Mouse (Mus musculus) liver, embryonic 15.5 days (tissue): ENCODE data around the gene Scamp5. TPM values are rescaled to one million over a fixed set of nuclear protein-coding genes. Genes with fewer than 3 reads are reported as not detected.
"Not testable (repeated sequence)": the region's sequence is repeated elsewhere in the genome, so short reads cannot be mapped to it uniquely, and the experiment has no call there.

Source experiments
- ATAC-seq: fragments of 200-750 bp; cut with Nextera tagmentation; 2 replicates; pipeline ENCODE4 v1.8.0; 2017; ENCODE audit warnings: moderate number of reproducible peaks, mild to moderate bottlenecking, moderate library complexity; ENCODE audit not compliant: insufficient read depth
- H3K27ac ChIP-seq: fragments of 300-500 bp; sonication (generic); replicated peaks from 2 replicates; pipeline ENCODE4 v1.5.1; 2015; ENCODE audit warnings: mild to moderate bottlenecking, inconsistent platforms
- H3K27me3 ChIP-seq: fragments of 300-500 bp; sonication (generic); 2 replicates; pipeline ENCODE4 v1.6.1; 2015; ENCODE audit warnings: mild to moderate bottlenecking, inconsistent platforms
- H3K36me3 ChIP-seq: fragments of 300-500 bp; sonication (generic); replicated peaks from 2 replicates; pipeline ENCODE4 v1.6.1; 2015; ENCODE audit warnings: moderate library complexity, mild to moderate bottlenecking, inconsistent platforms
- H3K4me1 ChIP-seq: fragments of 300-500 bp; sonication (generic); replicated peaks from 2 replicates; pipeline ENCODE4 v1.6.1; 2015; ENCODE audit warnings: inconsistent platforms
- H3K4me2 ChIP-seq: fragments of 300-500 bp; sonication (generic); 2 replicates; pipeline ENCODE4 v1.6.1; 2015; ENCODE audit warnings: moderate library complexity, mild to moderate bottlenecking, inconsistent platforms
- H3K4me3 ChIP-seq: fragments of 300-500 bp; sonication (generic); replicated peaks from 2 replicates; pipeline ENCODE4 v1.5.1; 2015; ENCODE audit warnings: mild to moderate bottlenecking, inconsistent platforms
- H3K9ac ChIP-seq: fragments of 300-500 bp; sonication (generic); 2 replicates; pipeline ENCODE4 v1.6.1; 2015; ENCODE audit warnings: moderate library complexity, mild to moderate bottlenecking, inconsistent platforms
- H3K9me3 ChIP-seq: fragments of 300-500 bp; sonication (generic); replicated peaks from 2 replicates; pipeline ENCODE4 v1.6.1; 2016; ENCODE audit warnings: inconsistent platforms
- WGBS: fragments of 180-500 bp; shearing (Covaris S2); methylation state at CpG from one replicate; pipeline ENCODE4 v1.1.7; 2015; ENCODE audit warnings: mixed read lengths; ENCODE audit not compliant: insufficient replicate concordance; 5-methylcytosine and 5-hydroxymethylcytosine counted together
- polyA plus RNA-seq: library from polyadenylated mRNA; unstranded; fragments of >200 nt; fragmentation: Nextera tagmentation; extraction: Ambion mirVana; gene quantifications from 2 replicates; pipeline ENCODE4 v1.2.1, GENCODE M21; 2015

The Scamp5 gene
- polyA plus RNA-seq, 1 experiment from 2014 or later = 8.1 TPM

GRCm38 (mm10) chr9:57432480-57432879 lies 35.4 kb downstream of the Scamp5 start:
- ATAC-seq = no peak
- 77% methylated on average over 3 of the region's 3 CpGs for WGBS
- no peaks in the 10 kb centered on the region for H3K27me3 ChIP-seq
- no peak overlapping the region for H3K4me2 ChIP-seq
- H3K27ac ChIP-seq = no peak overlapping the region
- H3K4me3 ChIP-seq = no peak overlapping the region
- no peaks in the 10 kb centered on the region for H3K9me3 ChIP-seq
- H3K4me1 ChIP-seq = peaks cover 30% of the 10 kb centered on the region
- H3K36me3 ChIP-seq = 0 out of 2 replicates have a peak, but pooled peaks cover 4% of the 10 kb centered on the region
- no peak overlapping the region for H3K9ac ChIP-seq

GRCm38 (mm10) chr9:57431202-57431601 lies 36.7 kb downstream of the Scamp5 start:
- no peak for ATAC-seq
- Histone ChIP-seq H3K4me1 (peaks cover 29% of the 10 kb centered on the region), H3K4me3 (no peak overlapping the region), H3K36me3 (no peaks in the 10 kb centered on the region), H3K4me2 (no peak overlapping the region), H3K27ac (no peak overlapping the region), H3K9ac (no peak overlapping the region), H3K9me3 (no peaks in the 10 kb centered on the region), H3K27me3 (no peaks in the 10 kb centered on the region)
- 60% methylated on average over 9 of the region's 9 CpGs for WGBS

GRCm38 (mm10) chr9:57428391-57428790 lies 39.5 kb downstream of the Scamp5 start:
- Histone ChIP-seq H3K27ac (no peak overlapping the region), H3K4me3 (no peak overlapping the region), H3K4me2 (no peak overlapping the region), H3K36me3 (no peaks in the 10 kb centered on the region), H3K9me3 (no peaks in the 10 kb centered on the region), H3K27me3 (no peaks in the 10 kb centered on the region), H3K9ac (no peak overlapping the region), H3K4me1 (peaks cover 8% of the 10 kb centered on the region)
- no peak for ATAC-seq
- 28% methylated on average over 4 of the region's 4 CpGs for WGBS

- peaks cover 4% of the 10 kb centered on the region; the same call in 1 of the 2 replicates for H3K4me1 ChIP-seq
- ATAC-seq = no peak
- WGBS = 57% methylated on average over 4 of the region's 4 CpGs
- no peaks in the 10 kb centered on the region for H3K27me3 ChIP-seq
- H3K4me2 ChIP-seq = no peak overlapping the region
- no peak overlapping the region for H3K4me3 ChIP-seq
- H3K9ac ChIP-seq = no peak overlapping the region
- H3K36me3 ChIP-seq = no peaks in the 10 kb centered on the region
- H3K27ac ChIP-seq = no peak overlapping the region
- no peaks in the 10 kb centered on the region for H3K9me3 ChIP-seq
Measured at GRCm38 (mm10) chr9:57427937-57428336, 39.9 kb downstream of the Scamp5 start.

GRCm38 (mm10) chr9:57427123-57427522 lies 40.7 kb downstream of the Scamp5 start:
- not testable (repeated sequence) for ATAC-seq, H3K4me1 ChIP-seq, H3K27ac ChIP-seq, H3K4me2 ChIP-seq, H3K9ac ChIP-seq, H3K27me3 ChIP-seq, H3K4me3 ChIP-seq, H3K9me3 ChIP-seq, H3K36me3 ChIP-seq
- 71% methylated on average over 4 of the region's 4 CpGs for WGBS

GRCm38 (mm10) chr9:57425116-57425515 lies 42.7 kb downstream of the Scamp5 start:
- Histone ChIP-seq H3K27ac (no peak overlapping the region), H3K9me3 (no peaks in the 10 kb centered on the region)

GRCm38 (mm10) chr9:57424066-57424465 lies 43.8 kb downstream of the Scamp5 start:
- Histone ChIP-seq H3K36me3 (no peaks in the 10 kb centered on the region), H3K27me3 (no peaks in the 10 kb centered on the region), H3K4me2 (no peak overlapping the region), H3K9ac (no peak overlapping the region), H3K4me1 (peaks cover 25% of the 10 kb centered on the region), H3K27ac (no peak overlapping the region), H3K4me3 (no peak overlapping the region), H3K9me3 (no peaks in the 10 kb centered on the region)
- 45% methylated on average over 6 of the region's 6 CpGs for WGBS
- no peak for ATAC-seq

More at GRCm38 (mm10) chr9:57425116-57425515, 42.7 kb downstream of the Scamp5 start:
- Histone ChIP-seq H3K9ac (no peak overlapping the region), H3K4me1 (peaks cover 18% of the 10 kb centered on the region), H3K27me3 (no peaks in the 10 kb centered on the region), H3K36me3 (no peaks in the 10 kb centered on the region), H3K4me2 (no peak overlapping the region), H3K4me3 (no peak overlapping the region)
- ATAC-seq = no peak
- WGBS = 36% methylated on average over 3 of the region's 3 CpGs

GRCm38 (mm10) chr9:57421688-57422111 lies 46.2 kb downstream of the Scamp5 start:
- ATAC-seq = no peak
- Histone ChIP-seq H3K27ac (peak overlapping the region; percentile 56), H3K9ac (no peak overlapping the region), H3K4me3 (no peak overlapping the region), H3K27me3 (no peaks in the 10 kb centered on the region), H3K4me2 (no peak overlapping the region), H3K9me3 (no peaks in the 10 kb centered on the region), H3K36me3 (no peaks in the 10 kb centered on the region), H3K4me1 (peaks cover 25% of the 10 kb centered on the region)
- 30% methylated on average over 5 of the region's 5 CpGs for WGBS

- 21% methylated on average over 9 of the region's 9 CpGs for WGBS
- Histone ChIP-seq H3K4me2 (peak overlapping the region; percentile 20; the same call in 1 of the 2 replicates), H3K4me3 (no peak overlapping the region), H3K9me3 (no peaks in the 10 kb centered on the region), H3K9ac (no peak overlapping the region), H3K27me3 (no peaks in the 10 kb centered on the region), H3K4me1 (peaks cover 25% of the 10 kb centered on the region), H3K27ac (peak overlapping the region; percentile 56), H3K36me3 (no peaks in the 10 kb centered on the region)
- peak; percentile 68 for ATAC-seq
Measured at GRCm38 (mm10) chr9:57421121-57421571, 46.7 kb downstream of the Scamp5 start.

- peak; percentile 77 for ATAC-seq
- 25% methylated on average over 20 of the region's 20 CpGs for WGBS
- H3K9ac ChIP-seq = no peak overlapping the region
- peak overlapping the region; percentile 20; the same call in 1 of the 2 replicates for H3K4me2 ChIP-seq
- no peaks in the 10 kb centered on the region for H3K36me3 ChIP-seq
- H3K9me3 ChIP-seq = no peaks in the 10 kb centered on the region
- H3K4me1 ChIP-seq = peaks cover 25% of the 10 kb centered on the region
- H3K27ac ChIP-seq = peak overlapping the region; percentile 56
- no peak overlapping the region for H3K4me3 ChIP-seq
- no peaks in the 10 kb centered on the region for H3K27me3 ChIP-seq
Measured at GRCm38 (mm10) chr9:57420321-57421120, 47.3 kb downstream of the Scamp5 start.

- no peak overlapping the region for H3K4me3 ChIP-seq
- no peak for ATAC-seq
- 74% methylated on average over 16 of the region's 16 CpGs for WGBS
- no peak overlapping the region for H3K9ac ChIP-seq
- H3K27ac ChIP-seq = no peak overlapping the region
- peaks cover 25% of the 10 kb centered on the region for H3K4me1 ChIP-seq
- no peak overlapping the region for H3K4me2 ChIP-seq
- H3K27me3 ChIP-seq = no peaks in the 10 kb centered on the region
- H3K36me3 ChIP-seq = 0 out of 2 replicates have a peak, but pooled peaks cover 2% of the 10 kb centered on the region
- H3K9me3 ChIP-seq = no peaks in the 10 kb centered on the region
Measured at GRCm38 (mm10) chr9:57419521-57420267, 48.2 kb downstream of the Scamp5 start.
